Mouse (Mus musculus) left cerebral cortex, postnatal 14 days (tissue): ENCODE data around the gene Olfr441. TPM values are rescaled to one million over a fixed set of nuclear protein-coding genes. Genes with fewer than 3 reads are reported as not detected.
A peak's percentile ranks its signal among the peaks of the same experiment; 100 is the strongest.
"Not testable (repeated sequence)": the region's sequence is repeated elsewhere in the genome, so short reads cannot be mapped to it uniquely, and the experiment has no call there.

Experiments used
- DNase-seq, 2 experiments: peaks; one replicate each; pipeline ENCODE4 v3.0.0; 2021 to 2022; ENCODE audit warnings: low spot score in 2 of 2, mixed read lengths in 1 of 2
- intact Hi-C: fragments of 180-260 bp; cut with DNase I; formaldehyde crosslinking; loops from one replicate; pipeline ENCODE4 v1.15.1; 2025
- long read RNA-seq, 2 experiments: library from polyadenylated mRNA; stranded (forward); transcript quantifications; one replicate each; pipeline ENCODE4 v2.0.0; 2021
- total RNA-seq, 2 experiments: library from RNA; stranded (reverse); gene quantifications; 2 replicates each; pipeline ENCODE4 v1.2.3; 2021

Olfr441 gene
- not detected for total RNA-seq
- long read RNA-seq, experiment 1, result 0 reads
- long read RNA-seq, experiment 2, result 0 reads

DNA sequence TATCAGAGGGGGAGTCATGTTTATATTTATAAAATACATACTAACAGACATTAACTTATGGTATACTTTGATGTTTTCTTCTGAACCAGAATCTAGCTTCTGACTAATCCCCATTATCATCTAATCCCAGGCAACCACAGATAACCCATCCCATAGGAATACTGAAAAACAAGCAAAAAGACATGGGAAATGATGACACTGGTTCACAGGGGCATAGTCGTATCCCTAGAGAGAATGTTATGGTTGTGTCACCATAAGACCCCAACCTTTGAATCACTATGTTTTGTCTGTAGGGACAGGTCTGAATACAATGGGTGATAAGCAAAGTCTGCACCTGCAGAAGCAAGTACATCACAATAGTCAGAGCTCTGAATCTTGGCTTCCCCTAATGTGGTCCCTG, at the start of gene Olfr441:
Gene Olfr441, plus strand, starts transcription at position 301 of the 400 bp plus-strand sequence.
- intact Hi-C loops, DNase-seq: not testable (repeated sequence)

DNA sequence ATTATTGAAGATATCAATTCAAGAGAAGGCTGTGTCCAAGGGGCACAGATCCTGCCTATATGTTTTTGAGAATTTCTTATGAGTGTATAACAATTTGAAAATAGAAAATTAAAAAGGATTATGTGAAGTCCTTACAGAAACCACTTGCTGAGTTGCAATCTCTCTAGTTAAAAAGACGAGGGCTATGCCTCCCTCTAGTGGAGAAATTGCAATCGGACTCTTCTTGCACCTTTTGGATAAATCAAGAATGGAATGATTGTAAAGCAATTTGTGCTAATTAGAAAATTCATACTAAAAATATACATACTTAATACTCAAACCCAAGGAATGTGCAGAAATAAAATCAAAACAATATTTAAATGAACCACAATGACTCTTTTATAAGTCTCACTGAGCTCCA, 27.4 kb upstream of the Olfr441 start:
- intact Hi-C loops, result no loop called here
- DNase-seq, result peak; percentile 29 to 55

DNA sequence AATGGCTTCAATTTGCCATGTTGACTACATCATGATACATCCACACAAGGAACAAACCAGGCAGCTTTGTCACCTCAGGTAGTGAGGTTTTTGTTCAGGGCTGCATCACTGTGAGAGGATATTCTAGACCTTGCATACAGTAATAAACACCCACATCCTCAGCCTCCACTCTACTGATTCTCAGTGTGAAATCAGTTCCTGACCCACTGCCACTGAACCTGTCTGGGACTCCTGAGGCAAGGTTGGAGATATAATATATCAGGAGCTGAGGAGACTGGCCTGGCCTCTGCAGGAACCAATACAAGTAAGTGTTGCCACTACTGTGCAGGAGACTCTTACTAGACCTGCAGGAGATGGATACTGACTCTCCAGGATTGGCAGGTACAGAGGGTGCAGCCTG, 24.8 kb upstream of the Olfr441 start:
- intact Hi-C loops, DNase-seq: not testable (repeated sequence)

DNA sequence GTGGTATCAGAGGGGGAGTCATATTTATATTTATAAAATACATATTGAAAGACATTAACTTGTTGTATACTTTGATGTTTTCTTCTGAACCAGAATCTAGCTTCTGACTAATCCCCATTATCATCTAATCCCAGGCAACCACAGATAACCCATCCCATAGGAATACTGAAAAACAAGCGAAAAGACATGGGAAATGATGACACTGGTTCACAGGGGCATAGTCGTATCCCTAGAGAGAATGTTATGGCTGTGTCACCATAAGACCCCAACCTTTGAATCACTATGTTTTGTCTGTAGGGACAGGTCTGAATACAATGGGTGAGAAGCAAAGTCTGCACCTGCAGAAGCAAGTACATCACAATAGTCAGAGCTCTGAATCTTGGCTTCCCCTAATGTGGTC, 40.1 kb downstream of the Olfr441 start, which contains the start of gene Olfr237-ps1:
Gene Olfr237-ps1, plus strand, starts transcription at position 301 of the 400 bp plus-strand sequence.
- DNase-seq, intact Hi-C loops: not testable (repeated sequence)

DNA sequence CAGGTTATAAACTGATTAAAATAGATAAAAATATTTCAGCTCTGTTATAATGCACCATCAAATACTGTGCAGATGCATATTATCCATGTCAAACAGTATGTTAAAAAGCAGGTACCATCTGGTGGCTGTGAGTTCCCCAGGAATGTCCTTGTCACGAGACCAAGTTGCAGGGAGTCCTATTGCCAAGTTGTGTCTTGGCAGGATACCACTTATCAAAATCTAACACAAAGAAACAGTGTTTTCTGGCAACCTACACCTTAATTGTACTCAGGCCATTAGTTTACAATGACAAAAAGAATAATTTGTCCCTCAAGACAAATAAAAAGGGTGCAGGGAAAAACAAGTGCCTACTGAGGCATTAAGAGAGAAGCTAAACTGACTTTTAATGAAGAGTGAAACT, 53.3 kb downstream of the Olfr441 start:
- DNase-seq, result no peak
- intact Hi-C loops, result no loop called here

DNA sequence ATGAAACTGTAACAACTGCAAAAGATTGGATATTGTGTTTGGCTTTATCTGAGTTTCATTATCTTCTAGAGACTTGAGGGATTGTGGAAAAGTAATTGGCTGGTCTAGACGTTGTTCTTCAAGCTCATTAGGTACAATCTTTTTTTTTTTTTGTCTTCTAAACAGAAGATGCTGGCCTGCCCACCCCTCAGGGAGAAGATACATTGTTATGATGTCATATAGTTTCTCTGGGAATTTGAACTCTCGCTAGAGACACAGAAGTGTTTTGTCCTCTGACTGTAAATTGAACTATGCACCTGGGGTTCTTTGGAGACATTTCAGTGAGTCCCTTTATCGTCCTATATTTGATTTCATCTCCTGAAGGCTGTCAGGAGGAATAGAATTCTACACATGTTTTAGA, 56.8 kb downstream of the Olfr441 start, which contains the start of gene Olfr437:
Gene Olfr437, plus strand, starts transcription at position 301 of the 400 bp plus-strand sequence.
- intact Hi-C loops, result no loop called here

DNA sequence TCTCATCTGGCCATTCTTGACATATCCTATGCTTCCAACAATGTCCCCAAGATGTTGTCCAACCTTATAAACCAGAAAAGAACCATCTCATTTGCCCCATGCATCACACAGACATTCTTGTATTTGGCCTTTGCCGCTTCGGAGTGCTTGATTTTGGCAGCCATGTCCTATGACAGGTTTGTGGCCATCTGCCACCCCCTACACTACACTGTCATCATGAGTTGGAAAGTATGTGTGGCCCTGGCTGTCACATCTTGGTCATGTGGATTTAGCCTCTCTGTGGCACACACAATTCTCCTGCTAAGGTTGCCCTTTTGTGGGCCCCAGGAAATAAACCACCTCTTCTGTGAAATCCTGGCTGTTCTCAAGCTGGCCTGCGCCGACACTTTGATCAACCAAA, 61.1 kb downstream of the Olfr441 start:
- no peak for DNase-seq
- intact Hi-C loops, result no loop called here

More for the DNA sequence above, 56.8 kb downstream of the Olfr441 start, which contains the start of gene Olfr437:
- DNase-seq, result no peak

Other genes with a start within 250 kb of the Olfr441 start
- not detected for gene Olfr448, start 215.9 kb upstream of the Olfr441 start, total RNA-seq
- gene Olfr447, start 197.5 kb upstream of the Olfr441 start, total RNA-seq, result not detected
- not detected for gene Olfr446, start 185.0 kb upstream of the Olfr441 start, total RNA-seq
- gene Olfr444, start 157.3 kb upstream of the Olfr441 start, total RNA-seq, result not detected
- not detected for gene Olfr237-ps1, start 40.2 kb downstream of the Olfr441 start, total RNA-seq
- not detected for gene Olfr437, start 56.9 kb downstream of the Olfr441 start, total RNA-seq
- gene Olfr13, start 65.8 kb downstream of the Olfr441 start, total RNA-seq, result not detected
- not detected for gene Olfr435, start 90.8 kb downstream of the Olfr441 start, total RNA-seq
- gene Olfr434, start 106.7 kb downstream of the Olfr441 start, total RNA-seq, result not detected
- gene Olfr47, start 125.2 kb downstream of the Olfr441 start, total RNA-seq, result not detected
- 1 to 10 TPM; 4.2 to 4.3 TPM for gene Arhgef5, start 159.2 kb downstream of the Olfr441 start, total RNA-seq
- under 1 TPM in 1 of 2 experiments, not detected in 1; 0.35 TPM for gene Nobox, start 203.2 kb downstream of the Olfr441 start, total RNA-seq